Mouse (Mus musculus) E14TG2a.4 (cell line): ENCODE results near the gene Cd53.

Experiments used
- CTCF ChIP-seq: conservative IDR thresholded peaks from 2 replicates; pipeline ENCODE4 v1.5.1; 2014; ENCODE audit warnings: low read length
- NANOG ChIP-seq: IDR thresholded peaks from 2 replicates; pipeline ENCODE4 v1.6.1; 2014; ENCODE audit warnings: borderline replicate concordance, low read length, mixed read lengths
- POU5F1 ChIP-seq: IDR thresholded peaks from 2 replicates; pipeline ENCODE4 v1.6.1; 2014; ENCODE audit warnings: low read length, borderline replicate concordance

GRCm38 (mm10) chr3:106826187-106826586 lies 36.2 kb upstream of the Cd53 start, which contains the start of gene Olfr266:
- TF ChIP-seq CTCF (no peak), NANOG (no peak), POU5F1 (no peak)
